Mouse (Mus musculus): ENCODE measurements around the gene Ccr1l1. TPM values are rescaled to one million over a fixed set of nuclear protein-coding genes. Genes with fewer than 3 reads are reported as not detected.
A peak's percentile ranks its signal among the peaks of the same experiment; 100 is the strongest.
"Not testable (repeated sequence)": the region's sequence is repeated elsewhere in the genome, so short reads cannot be mapped to it uniquely, and the experiment has no call there.

Ccr1l1 gene
- not detected for total RNA-seq (2022)

DNA sequence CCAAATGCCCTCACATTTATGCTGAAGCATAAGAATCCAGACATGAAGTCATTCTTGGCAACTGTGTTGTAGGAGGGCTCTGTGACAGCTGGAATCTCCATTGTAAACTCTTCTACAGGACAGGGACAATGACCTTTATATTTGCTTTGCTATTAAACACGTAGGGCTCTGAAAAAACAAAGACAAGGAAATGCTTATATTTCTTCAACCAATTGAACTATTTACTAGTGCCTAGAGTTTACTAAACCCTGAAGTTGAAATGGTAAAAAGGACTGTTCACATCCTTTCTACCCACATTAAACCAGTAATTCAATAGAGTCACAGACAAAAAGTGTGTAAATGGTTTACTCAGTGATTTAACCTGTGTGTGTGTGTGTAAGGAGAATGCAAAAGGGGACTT, at the start of gene Ccr1l1:
Ccr1l1 (minus strand) TSS at position 101 of the 400 bp plus-strand sequence.
- no peak for DNase-seq (ENCODE audit: low spot score in 2 of 2)

DNA sequence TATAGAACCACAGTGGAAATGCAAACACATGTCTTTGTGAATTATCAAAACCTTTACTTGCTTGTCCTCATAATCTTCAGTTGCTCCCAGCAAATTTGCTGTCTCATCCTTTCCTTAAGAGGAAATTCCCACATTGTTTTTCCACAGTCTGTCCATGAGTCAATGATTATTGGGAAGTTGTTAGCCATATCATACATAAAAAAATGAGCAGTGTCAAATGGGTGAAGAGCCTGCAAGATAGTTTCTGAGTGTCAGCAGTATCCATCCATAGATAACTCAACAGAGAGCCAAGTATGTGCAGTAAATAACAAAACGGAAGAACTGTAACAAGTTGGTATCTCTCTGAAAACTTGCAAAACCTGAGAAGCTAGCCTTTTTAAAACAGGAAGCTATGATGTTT, 43.5 kb upstream of the Ccr1l1 start, which contains the start of gene Ccr3:
Ccr3 (plus strand) TSS at position 301 of the 400 bp plus-strand sequence.
- no peak for DNase-seq (ENCODE audit: low spot score in 2 of 2)

DNA sequence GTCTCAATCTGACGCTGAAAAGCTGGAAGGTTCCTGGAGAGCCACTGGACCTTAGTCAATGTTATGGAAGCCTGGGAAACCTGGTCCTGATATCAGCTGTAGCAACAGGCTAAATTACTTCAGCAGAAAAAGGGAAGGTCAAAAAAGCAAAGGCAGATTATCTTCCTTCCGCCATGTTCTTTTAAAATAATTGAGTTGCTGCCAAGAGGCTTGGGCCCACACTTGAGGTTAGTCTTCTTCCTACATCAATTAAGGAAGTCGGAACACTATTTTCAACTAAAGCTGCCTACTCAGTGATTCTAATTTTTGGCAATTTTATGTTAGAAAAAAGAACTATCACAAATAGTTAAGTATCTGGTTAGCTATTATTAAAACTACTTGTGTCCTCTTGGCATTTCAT, 41.7 kb upstream of the Ccr1l1 start:
- no peak for DNase-seq (ENCODE audit: low spot score in 2 of 2)

GRCm38 (mm10) chr9:124016048-124016447, 37.8 kb upstream of the Ccr1l1 start:
- DNase-seq (ENCODE audit: low spot score in 2 of 2): no peak

GRCm38 (mm10) chr9:124014985-124015652, 36.9 kb upstream of the Ccr1l1 start:
- no peak for DNase-seq (ENCODE audit: low spot score in 2 of 2)

GRCm38 (mm10) chr9:124013270-124013669, 35.1 kb upstream of the Ccr1l1 start:
- DNase-seq (ENCODE audit: low spot score in 2 of 2): no peak

- DNase-seq (ENCODE audit: low spot score in 2 of 2): no peak
Measured at GRCm38 (mm10) chr9:124012691-124013090, 34.5 kb upstream of the Ccr1l1 start.

DNA sequence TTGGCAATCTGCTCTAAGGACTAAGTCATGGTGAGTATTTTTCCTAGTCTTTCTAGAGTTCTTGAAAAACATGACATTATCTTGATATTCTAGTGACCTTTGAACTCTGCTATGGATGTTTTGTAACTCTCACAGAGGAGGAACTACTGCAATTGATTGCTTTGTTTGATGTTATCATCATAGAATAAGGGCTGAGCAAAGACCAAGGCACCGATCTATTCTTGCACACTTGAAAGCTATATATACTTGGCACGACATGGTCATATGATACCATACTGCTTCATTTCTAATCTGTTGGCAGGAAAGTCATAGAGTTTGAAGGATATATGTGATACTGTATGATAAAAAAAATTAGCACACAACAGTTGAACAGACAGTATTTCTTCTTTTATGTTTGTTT, 21.6 kb upstream of the Ccr1l1 start:
- DNase-seq (ENCODE audit: low spot score in 2 of 2): no peak

DNA sequence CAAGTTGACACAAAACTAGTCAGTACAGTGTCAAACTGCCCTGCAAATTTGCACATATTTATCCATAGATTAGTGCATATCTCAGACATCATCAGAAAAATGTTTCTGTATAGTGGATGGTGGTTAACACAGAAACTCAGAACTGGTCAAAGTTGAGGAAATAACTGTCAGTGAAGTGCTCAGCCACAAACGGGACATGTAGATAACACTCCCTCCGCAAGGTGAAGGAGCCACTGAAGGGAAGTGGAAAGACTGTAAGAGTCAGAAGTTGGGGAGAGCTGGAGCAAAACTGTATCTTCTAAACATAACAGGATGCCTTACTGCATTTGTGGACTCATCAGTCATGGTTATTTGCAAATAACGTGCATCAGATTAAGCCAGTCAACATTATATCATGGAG, 19.5 kb upstream of the Ccr1l1 start:
- DNase-seq (ENCODE audit: low spot score in 2 of 2): no peak

DNA sequence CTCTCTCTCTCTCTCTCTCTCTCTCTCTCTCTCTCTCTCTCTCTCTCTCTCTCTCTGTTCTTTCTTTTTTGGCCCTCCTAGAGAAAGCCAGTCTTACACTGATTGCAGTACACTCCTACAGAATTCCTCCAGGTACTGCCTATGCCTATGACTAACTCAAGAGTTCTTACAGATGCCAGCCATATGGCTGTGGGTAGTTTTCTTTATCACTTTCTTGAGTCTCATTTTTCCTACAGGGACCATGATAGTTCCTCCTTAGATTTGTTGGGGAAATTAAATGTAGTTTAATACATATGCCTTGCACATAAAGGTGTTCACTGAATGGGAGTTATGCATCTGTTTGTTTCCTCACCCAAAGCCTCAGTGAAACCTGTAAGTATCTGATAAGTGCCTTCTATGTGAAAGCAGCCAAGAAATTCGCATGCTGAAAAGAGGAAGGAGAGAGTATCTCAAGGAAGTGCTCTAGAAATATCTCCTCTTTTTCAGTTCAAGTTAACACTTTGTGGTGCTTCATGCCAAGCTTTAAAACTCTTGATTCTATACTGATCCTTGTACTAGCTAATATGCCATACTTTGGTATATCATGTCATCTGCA, 13.2 kb upstream of the Ccr1l1 start:
- peak in 1 of 2 experiments; percentile 5 for DNase-seq (ENCODE audit: low spot score in 2 of 2)

DNA sequence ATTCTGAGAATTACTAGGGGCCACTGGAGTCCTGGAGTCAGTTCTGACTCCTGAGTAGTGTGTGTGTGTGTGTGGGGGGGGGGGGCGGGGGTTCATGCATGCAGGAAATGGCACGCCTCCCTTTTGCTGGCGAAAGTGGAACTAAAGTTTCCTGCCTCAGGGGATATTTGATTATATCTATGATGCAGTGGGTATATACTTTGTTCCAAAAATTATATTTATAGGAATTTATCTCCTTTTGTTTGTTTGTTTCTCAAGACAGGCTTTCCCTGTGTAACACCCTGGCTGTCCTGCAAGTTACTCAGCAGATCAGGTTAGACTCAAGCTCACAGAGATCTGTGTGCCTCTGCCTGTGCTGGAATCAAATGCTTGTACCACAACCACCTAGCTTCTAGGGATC, 11.5 kb upstream of the Ccr1l1 start:
- no peak for DNase-seq (ENCODE audit: low spot score in 2 of 2)

DNA sequence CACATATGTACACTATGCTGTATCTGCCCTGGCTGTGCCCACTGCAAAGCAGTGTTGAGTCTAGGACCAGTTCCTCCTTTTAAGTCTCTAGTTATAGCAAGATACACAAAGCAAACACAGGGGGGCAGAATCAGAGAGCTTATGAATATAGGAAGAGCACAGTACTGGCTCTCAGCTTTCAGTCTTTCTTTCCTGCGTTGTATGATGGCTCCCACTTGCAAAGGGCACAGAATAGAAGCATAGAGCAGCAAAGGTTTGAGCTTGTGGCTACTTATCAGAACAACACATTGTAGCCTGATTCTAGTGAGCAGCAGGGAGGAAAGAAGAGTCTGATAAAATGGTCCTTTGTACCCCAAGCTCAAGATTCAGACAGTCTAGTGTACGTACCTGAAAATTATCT, 8.0 kb upstream of the Ccr1l1 start:
- no peak for DNase-seq (ENCODE audit: low spot score in 2 of 2)

GRCm38 (mm10) chr9:123984943-123985342, 6.7 kb upstream of the Ccr1l1 start:
- no peak for DNase-seq (ENCODE audit: low spot score in 2 of 2)

GRCm38 (mm10) chr9:123982720-123983119, 4.5 kb upstream of the Ccr1l1 start:
- no peak for DNase-seq (ENCODE audit: low spot score in 2 of 2)

GRCm38 (mm10) chr9:123981909-123982308, 3.7 kb upstream of the Ccr1l1 start:
- no peak for DNase-seq (ENCODE audit: low spot score in 2 of 2)

DNA sequence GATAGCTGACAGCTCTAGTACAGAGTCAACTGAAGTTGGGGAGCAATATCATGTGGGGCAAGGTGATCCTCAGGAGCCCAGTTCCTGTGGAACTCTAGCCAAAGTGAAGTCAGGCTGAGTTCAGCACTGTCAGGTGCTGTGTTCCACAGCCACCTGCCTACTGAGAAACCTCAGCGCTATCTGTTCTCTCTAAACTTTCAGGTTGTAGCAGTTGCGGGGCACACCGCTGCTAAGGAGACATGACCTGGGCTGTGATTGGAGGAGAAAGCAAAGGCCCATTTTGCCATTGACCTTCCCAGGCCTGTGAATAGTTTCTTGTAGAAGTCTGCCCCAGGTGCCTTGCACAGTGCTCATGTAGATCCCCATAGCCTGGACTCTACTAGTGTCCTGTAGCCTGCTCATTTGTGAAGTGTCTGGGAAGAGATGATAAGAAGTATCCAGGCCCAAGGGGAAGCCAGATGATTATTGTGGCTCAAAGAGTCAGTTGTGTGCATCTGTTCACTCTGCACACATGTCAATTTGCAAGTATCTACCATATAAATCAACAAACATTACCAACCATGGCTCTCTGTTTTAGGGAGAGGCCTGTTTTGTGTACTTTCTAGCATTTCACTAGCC, 2.8 kb upstream of the Ccr1l1 start:
- DNase-seq (ENCODE audit: low spot score in 2 of 2): not testable (repeated sequence)

GRCm38 (mm10) chr9:123976876-123977663, 1.1 kb downstream of the Ccr1l1 start:
- DNase-seq (ENCODE audit: low spot score in 2 of 2): no peak

DNA sequence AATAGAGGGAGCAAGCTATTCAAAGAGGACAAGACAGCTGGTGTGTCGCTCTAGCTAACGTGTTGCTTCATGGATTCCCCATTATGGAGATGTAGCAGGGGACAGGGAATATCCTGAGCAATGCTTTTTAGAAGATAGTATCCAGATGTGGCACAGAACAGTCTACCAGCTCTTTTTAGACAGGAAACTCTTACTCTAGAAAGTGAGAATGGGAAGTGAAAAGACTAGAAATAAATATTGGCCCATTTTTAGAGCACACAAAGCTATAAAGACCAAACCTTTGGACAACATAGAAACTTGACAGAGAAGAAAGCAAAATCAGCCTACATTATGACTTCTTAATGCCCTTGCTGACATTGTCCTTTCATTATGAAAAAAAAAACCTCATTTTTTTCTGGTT, 2.6 kb downstream of the Ccr1l1 start:
- no peak for DNase-seq (ENCODE audit: low spot score in 2 of 2)

GRCm38 (mm10) chr9:123968290-123968912, 9.8 kb downstream of the Ccr1l1 start, which contains the start of gene Ccr1:
TSS of gene Ccr1 (minus strand) at chr9:123968692.
- no peak for DNase-seq (ENCODE audit: low spot score in 2 of 2)

GRCm38 (mm10) chr9:123966858-123967495, 11.2 kb downstream of the Ccr1l1 start:
- DNase-seq (ENCODE audit: low spot score in 2 of 2): not testable (repeated sequence)

GRCm38 (mm10) chr9:123964776-123965175, 13.4 kb downstream of the Ccr1l1 start:
- no peak for DNase-seq (ENCODE audit: low spot score in 2 of 2)

Measured in layer of hippocampus, adult 8-10 months (tissue).